Mouse (Mus musculus) frontal cortex, adult 2 months (tissue): ENCODE results near the gene Slc9a5. TPM values are rescaled to one million over a fixed set of nuclear protein-coding genes. Genes with fewer than 3 reads are reported as not detected.
A peak's percentile ranks its signal among the peaks of the same experiment; 100 is the strongest.

Experiments used
- DNase-seq, 2 experiments: peaks; one replicate each; pipeline ENCODE4 v3.0.0; 2022; ENCODE audit warnings: low spot score in 1 of 2; ENCODE audit errors: extremely low spot score in 1 of 2
- polyA plus RNA-seq: library from polyadenylated mRNA; depleted of rRNA; stranded (reverse); fragments of >200 nt; gene quantifications from 2 replicates; pipeline ENCODE4 v1.2.3, GENCODE M21; 2012; rRNA removed

Slc9a5 gene
- polyA plus RNA-seq: 26.1 and 26.4 TPM in 2 replicates

DNA sequence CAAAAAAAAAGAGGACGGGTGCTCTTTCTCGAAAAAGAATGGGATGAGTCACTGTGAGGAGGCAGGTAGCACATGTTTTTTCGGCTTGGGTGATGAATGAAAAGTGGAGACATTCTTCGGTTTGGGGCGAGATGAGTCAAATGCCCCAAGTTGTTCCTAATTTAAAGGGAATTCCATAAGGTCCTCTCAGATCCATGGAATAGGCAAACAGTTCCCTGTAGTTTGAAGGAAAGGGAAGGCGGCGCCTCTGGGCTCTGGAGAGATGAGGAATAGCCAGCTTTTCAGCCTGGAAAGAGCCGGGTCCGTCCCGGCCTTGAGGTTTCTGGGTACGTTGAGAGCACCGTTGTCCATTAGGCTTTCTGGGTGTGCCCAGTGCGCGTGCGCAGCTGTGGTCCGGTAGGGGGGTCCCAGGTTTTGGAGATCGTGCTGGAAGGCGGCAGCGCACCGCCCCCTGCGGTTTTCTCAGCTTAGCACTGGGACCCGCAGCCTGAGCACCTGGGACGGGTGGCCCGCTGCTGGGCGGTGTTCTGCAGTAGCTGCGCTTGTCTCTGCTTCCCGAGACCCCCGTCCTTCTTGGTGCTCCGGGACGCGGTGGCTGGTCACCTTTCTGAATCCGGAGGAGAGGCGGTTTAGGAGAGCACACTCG, at the start of gene Slc9a5:
Gene Slc9a5 (plus strand): TSS at position 394 of the 646 bp plus-strand sequence.
- peak in 1 of 2 experiments; percentile 55 for DNase-seq

DNA sequence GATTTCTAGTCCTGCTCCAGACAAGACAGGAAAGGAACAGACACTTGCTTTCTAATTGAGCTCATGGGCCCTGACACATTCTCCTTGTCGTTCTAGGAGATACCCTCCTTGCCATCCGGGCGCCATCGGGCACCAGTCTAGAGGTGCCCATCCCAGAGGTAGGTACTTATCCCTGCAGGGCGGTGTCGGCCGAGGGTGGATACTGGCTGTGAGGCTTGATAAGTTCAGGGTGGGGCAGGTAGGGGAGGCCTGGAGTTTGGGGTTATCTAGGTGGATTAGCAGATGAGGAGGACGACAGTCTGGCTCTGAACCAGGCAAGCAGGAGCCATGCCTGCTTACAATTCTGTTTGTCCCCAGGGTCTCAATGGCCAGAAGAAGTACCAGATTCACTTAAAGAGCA, 48.7 kb upstream of the Slc9a5 start:
- DNase-seq: no peak

DNA sequence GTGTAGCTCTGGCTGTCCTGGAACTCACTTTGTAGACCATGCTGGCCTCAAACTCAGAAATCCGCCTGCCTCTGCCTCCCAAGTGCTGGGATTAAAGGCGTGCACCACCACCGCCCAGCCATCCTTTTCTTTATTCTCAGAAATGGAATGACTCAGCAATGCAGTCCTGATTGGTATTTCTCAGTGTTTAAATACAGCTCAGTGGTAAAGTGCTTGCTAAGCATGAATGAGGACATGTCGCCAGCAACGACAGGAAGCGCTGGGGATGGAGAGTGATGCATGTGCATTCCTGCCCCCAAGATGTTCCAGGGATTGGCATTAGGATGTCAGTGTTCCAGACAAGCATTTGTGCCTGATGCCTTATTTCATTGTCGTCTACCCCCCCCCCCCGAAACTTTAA, 45.2 kb upstream of the Slc9a5 start:
- DNase-seq: no peak

DNA sequence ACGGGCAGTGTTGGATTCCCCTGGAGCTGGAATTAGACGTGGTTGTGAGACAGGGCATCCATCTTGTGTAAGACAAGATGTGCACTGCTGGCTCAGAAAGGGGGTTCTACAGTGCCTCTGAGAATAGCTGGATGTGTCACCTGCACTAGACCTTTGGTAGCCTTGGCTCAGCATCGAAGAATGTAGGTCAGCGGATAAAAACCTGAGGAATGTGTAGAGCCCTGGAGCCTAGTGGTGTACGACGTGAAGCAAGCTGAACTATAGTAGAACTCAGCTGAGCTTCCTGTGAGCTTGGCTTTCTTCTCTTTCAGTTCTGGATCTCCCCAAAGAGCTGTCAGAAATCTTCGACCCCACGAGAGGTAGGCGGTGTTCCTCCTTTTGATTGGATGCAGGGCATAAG, 44.8 kb upstream of the Slc9a5 start:
- DNase-seq: no peak

DNA sequence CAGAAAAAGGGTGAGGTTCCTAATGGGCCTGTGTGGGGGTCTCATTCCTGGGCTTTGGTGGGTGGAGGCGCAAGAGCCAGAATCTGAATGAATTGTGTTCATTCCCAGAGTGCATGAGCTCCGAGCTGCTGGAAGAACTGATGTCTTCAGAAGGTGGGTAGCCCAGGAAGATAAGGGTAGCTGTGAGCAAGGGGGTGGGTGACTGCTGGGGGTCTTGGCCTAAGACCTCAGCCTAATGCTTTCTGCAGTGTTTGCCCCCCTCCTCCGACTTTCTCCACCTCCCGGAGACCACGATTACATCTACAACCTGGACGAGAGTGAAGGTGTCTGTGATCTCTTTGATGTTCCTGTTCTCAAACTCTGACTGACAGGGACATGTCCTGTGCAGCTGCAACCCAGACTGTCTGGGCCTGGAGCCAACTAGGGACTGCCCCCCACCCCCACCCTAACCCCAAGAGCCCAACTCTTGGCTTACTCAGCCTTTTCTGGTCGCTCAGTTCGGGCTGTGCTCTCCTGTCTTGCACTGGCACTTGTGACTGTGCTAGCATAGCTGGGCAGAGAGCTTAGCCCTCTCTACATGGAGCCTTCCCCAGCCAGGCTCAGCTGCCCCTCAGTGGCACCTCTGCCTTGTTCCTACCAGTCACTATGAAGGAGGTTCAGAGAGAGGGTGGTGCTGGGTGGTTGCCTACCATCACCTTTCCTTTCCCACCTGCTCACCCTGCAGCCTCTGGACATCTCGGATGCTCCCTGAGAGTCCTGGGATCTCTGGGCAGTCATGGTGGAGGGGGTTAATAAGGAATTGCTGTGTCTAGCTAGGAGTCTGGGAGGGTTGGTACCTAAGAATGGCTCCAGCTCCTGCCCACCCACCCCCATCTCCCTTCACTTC, 44.1 kb upstream of the Slc9a5 start:
- no peak for DNase-seq

DNA sequence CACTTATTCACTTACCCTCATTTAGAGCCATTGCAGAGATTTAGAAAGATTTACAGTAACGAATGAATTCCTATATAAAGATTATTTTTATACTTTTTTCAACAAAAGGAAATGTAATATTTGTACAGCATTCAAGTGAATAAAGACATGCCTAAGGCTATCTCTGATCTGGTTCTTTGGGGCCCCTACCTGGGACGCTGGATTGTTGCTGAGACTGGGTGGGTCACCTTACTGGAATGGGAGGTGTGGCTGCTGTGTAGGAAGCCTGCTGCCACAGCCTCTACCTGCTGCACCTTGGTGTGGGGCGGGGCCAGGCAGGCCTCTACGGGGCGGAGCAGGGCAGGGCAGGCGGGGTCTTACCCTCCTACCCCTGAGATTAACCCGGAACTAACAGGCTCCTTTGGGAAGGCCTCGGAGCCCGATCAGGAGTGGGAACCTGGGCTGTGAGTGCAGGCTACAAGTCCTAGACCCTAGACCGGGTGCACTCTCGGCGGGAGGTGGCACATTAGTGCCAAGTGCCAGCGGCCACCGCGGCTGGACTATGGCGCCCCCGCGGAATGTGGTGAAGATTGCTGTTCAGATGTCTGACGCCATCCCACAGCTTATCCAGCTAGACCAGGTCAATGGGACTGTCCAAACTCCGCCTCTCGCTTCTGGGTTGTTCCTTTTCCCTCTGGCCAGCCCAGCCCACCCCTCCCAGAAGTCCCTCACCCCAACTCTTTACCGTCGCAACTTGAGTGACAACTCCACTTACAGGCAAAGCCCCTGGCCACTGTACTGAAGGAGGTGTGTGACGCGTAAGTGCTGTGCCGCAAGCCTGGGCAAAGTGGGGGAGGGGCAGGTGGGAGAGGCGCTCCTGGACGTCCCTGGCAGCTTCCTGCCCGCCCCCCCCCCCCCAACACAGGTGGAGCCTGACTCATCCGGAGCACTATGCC, 43.2 kb upstream of the Slc9a5 start, which contains the start of gene Elmo3:
Gene Elmo3 (plus strand): TSS at position 391 of the 935 bp plus-strand sequence.
- no peak for DNase-seq

DNA sequence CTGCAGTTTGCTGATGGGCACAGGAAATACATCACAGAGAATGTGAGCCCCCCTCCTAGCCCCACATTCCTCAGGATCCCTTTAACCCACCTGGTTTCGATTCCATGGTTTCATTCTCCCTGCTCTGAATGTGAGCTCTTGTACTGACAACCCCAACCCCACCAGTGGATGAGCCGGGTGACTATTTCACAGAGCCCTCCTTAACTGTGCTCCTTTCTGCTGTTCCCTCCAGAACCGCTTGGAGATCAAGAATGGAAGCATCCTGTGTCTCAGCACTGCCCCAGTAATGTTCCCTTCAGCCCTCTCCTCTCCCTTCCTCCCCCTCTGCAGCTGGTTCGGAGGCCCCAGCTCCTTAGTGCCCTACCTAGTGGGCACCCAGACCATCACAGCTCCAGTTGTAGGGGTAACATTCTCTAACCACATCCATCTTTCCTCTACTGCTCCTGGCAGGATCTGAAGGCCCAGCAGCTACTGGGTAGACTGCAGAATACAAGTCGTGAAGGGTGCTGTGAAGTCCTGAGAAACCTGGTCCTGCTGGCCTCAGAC, 42.4 kb upstream of the Slc9a5 start:
- DNase-seq: no peak

DNA sequence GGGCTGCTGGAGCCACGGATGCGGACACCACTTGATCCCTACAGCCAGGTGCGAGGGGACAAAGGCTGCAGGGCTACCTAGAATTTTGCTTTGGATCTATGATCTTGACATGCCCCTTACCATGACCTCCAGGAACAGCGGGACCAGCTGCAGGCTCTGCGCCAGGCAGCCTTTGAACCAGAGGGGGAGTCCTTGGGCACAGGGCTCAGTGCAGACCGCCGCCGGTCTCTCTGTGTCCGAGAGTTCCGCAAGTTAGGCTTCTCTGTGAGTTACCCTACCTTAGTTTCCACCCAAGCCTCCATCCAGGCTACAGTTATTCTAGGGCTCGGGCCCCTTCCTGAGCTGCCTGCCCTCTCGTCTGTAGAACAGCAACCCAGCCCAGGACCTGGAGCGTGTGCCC, 41.0 kb upstream of the Slc9a5 start:
- no peak for DNase-seq

DNA sequence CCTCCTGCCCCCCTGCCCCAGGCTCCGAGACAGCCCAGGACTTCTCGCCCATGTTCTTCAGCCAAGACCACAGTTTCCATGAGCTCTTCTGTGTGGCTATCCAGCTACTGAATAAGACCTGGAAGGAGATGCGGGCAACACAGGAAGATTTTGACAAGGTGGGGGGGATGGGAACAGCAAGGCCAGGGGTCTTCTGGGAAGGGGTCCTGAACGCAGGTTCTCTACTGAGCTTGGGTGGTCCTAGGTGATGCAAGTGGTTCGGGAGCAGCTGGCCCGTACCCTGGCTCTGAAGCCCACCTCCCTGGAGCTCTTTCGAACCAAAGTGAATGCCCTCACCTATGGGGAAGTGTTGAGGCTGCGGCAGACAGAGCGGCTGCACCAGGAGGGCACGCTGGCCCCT, 40.2 kb upstream of the Slc9a5 start:
- DNase-seq: no peak

DNA sequence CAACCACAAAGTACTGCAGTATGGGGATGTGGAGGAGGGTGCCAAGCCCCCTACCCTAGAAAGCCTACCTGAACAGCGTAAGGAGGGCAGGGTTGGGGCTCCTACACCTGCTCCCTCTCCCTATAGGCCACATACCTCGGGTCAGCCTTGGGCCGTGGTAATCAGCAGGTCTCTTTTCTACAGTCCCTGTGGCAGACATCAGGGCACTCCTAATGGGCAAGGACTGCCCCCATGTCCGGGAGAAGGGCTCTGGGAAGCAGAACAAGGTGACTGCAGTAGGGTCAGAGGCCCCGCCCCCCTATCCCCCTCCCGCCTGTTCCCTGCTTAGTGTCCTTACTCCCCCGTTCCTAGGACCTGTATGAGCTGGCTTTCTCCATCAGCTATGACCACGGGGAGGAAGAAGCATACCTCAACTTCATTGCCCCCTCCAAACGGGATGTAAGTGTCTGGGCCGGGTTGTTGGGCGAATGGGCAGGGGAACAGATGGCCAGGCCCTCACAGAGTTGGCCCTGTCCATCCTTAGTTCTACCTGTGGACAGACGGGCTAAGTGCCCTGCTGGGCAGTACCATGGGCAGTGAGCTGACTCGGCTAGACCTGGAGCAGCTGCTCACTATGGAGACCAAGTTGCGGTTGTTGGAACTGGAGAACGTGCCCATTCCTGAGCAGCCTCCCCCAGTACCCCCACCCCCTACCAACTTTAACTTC, 39.3 kb upstream of the Slc9a5 start:
- no peak for DNase-seq

DNA sequence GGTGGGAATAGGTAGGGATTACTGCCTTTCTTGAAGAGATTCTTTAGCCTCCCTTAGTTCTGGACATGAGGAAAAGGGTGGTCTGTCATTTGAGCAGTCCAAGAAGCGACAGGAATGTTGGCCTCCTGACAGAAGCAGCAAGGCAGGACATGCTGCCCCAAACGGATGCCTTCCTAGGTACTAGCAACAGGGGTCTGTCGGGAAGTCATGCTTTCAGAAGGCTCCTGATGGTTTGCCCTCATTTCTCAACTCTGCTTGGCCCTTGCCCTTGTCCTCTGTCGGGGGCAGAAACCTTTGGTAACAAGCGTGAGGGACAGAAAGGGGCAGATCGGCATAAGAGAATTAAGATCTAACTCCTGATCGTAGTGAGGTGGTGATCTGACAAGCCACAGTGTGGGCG, 38.5 kb upstream of the Slc9a5 start:
- no peak for DNase-seq

DNA sequence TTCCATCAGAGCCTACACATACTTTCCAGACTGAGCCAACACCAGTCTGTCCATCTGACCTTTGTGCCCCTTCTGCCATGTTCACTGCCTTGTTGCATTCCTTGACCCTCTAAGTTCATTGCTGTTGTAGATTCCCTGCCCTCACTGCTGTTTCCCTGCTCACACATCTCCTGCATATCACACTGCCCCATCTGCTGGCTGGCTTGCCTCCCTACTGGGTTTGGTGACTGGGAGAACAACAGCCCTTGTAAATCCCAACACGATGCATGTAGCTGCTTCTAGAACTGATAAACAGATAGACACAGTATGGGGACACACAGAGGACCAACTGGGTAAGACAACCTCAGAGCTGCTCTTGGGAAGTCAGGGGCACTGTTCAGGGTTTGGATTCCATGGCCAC, 36.9 kb upstream of the Slc9a5 start:
- DNase-seq: no peak

DNA sequence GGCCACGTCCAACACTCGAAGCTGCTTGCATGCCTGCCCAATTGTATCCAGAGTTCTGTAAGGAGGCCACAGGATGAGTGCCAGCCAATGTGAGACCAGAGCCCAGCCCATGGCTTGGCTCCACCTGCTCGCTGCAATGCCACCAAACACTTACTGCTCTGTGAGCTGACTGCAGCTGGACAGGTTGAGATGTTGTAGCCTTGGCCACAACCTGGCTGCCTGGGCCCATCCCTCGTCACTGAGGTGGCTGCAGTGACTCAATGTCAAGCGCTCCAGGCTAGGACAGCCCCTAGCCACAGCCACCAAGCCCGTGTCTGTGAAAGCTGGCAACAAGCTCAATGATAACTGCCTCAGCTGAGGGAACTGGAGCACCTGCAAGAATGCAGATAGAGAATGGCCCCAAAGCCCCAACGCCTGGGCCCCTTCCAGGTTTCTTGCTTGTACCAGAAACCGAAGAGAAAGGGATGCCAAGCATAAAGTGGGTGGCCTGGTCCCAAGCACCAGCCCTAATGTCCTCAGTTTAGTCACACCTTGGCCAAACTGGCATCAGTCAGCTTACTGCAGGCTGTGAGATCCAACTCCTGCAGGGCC, 35.7 kb upstream of the Slc9a5 start:
- no peak for DNase-seq

DNA sequence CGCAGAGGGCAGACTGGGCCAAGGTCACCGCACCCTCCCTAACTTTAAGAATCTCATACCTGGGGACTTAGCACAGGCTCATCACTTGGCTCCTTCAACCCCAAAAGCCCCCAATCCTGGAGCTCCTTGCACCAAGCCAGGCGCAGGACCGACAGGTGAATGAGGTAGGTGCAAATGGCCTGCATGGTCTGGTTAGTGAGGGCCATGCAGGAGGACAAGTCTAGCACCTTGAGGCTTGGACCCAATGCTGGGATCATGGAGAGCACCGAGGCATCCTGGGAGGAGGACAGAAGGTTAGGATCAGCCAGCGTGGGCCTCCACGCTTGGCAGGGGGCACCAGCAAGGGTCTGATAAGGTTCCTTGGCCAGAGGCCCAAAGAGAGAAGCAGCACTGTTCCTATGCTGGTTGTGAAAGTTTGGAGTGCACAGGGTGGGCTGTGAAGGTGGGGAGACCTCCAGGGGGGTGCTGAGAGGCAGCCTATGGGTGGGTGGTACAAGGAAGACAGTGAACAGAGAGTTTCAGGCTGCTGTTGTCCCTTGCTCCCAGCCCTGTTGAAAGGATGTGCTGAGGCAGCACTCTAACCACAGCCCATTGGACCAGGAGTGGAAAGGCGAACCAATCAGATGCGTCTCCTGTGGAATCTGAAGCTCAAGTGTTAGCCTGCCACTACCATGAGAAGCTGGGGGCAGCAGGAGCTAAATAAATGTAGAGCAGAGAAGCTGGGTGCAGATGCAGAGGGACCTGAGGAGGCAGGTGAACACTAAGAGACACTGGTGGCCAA, 34.8 kb upstream of the Slc9a5 start:
- no peak for DNase-seq

DNA sequence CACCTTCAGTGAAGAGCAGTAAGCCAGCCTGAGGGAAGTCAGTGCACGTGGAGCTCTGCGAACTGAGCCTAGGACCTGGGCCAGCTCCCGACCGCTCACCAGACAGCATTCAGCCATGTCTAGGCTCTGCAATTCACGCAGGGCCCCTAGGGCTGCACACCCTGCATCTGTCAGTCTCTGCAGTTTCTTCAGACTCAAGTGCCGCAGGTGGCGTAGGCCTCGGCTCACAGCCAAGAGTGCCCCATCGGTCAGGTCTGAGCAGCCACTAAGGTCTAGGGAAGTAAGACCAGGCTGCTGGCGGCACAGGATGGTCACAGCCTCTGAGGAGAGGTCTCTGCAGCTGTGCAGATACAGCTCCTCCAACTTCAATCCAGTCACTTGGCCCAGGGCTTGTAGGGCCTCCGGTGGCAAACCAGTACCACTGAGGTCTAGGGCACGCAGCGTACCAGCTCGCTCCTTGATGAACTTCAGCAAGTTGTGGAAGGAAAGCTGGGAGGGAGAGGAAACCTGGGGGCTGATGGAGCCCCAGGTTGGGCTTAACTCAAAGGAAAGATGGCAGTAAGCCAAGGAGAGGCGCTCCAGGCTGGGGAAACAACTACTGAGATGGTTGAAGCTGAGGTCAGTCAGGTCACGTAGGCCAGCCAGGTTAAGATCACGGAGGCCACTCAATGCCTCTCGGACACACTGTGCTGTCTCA, 33.4 kb upstream of the Slc9a5 start:
- DNase-seq: no peak

DNA sequence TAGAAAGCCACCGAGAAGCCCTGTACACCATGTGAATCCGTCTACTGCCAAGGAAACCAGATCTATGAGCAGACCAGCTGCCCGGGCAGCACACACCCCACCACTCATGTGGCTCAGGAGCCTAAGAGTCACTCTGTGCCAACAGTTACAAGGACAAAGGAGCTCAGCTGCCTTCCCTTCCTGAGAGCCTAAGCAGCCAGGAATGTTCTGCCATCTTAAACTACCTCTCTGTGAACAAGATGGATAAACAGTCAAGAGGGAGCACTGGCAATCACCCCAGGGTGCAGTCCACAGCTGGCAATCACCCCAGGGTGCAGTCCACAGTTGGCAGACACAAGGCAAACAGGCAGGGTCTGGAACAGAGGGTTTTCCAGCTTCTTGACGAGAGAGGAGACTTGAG, 30.7 kb upstream of the Slc9a5 start:
- no peak for DNase-seq

DNA sequence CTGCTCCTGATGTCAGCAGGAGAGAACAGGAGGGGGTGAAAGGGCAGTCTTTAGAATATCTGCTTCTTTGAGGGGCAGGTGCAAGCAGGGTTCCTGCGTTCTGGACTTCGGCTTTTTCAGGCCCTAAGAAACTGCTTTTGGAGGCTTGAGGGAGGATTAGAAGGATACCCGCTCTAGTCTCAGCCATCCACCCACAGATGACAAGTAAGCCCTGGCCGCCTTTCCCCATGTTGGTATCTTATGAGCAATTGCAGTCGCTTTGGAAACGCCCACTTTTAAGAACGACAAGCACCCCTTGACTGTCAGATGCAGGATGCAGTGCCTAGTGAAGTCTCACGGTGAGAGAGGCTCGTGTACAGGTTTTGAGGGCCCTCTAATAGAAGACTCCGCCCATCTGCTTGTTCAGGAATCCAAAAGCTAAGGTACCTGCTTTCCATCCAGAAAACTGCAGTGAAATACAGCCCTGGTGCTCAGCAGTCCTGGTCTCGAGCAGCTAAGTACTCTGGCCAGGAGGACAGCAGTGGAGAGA, 29.9 kb upstream of the Slc9a5 start:
- DNase-seq: no peak

DNA sequence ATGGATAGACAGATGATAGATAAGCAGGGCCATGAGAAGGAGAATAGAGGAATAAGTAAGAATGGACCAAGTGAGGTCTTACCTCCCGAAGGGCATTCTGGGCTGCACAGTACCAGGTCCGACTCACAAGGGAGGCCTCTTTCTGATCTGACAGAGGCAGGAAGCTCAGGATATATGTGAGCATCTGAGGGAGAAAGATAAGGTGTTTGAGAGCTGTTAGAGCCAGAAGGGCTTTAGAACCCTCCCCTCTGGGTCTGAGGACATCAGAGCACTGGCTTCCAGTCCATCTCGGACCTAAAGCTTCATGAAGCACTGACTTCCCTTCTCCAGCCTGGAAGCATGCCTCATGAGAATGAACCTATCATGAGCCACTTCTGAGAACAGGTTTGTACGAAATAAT, 25.5 kb upstream of the Slc9a5 start:
- no peak for DNase-seq
